Mouse (Mus musculus) liver, embryonic 14.5 days (tissue): Measurements from ENCODE around the gene 1700008O03Rik.

Experiments used
- CTCF ChIP-seq: IDR thresholded peaks from 2 replicates; pipeline ENCODE4 v1.5.1; 2016; ENCODE audit warnings: antibody characterized with exemption, low read depth, control low read depth
- EP300 ChIP-seq: IDR thresholded peaks from 2 replicates; pipeline ENCODE4 v1.6.1; 2016; ENCODE audit warnings: antibody characterized with exemption, low read depth

GRCm38 (mm10) chr7:44398570-44398969 lies 12.9 kb upstream of the 1700008O03Rik start:
- TF ChIP-seq CTCF (peak; percentile 88), EP300 (no peak)
